Comparison of ENCODE assay signal across 10 mouse cellular contexts in the genomic region with DNA sequence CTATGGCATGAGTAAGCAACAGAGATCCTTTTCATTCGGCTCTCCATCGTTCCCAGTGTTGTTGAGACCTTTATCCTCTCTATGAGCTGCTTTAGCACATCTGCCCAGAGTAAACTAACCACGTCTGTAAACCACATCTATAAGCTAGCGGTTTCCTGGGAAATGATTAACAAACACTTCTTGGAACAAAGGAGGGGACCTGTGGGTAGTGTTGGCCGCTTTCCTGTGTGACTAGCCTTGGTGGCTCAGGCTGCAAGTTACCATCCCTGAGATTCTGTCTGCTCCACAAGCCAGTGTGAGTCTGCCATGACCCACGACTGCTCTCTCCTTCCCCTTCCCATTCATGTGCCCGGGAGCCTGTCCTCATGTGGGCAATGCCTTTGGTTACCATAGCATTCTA. TPM values are rescaled to one million over a fixed set of nuclear protein-coding genes. Genes with fewer than 3 reads are reported as not detected.
A peak's percentile ranks its signal among the peaks of the same experiment; 100 is the strongest.
DNase-seq lines count a peak whose midpoint lies in the region; ATAC-seq and TF ChIP-seq lines count a peak whose summit lies in the region.
"Had no signal": no experiment of that assay in that cellular context is flagged by ENCODE, and none has a peak within 500 bp of the region (broad histone marks: within the 10 kb centered on the region; RNA-seq: fewer than 3 reads in every experiment).

No protein-coding gene starts in this region.

- no peaks in the 10 kb centered on the region for H3K79me2 ChIP-seq in liver, adult 2 months (ENCODE audit: control insufficient read depth, insufficient read depth, low read length)
- H3K79me2 ChIP-seq in myocyte (ENCODE audit: control insufficient read depth, insufficient read depth) = peaks cover 3% of the 10 kb centered on the region

- TF ChIP-seq CTCF in liver, adult 2 months (IDR thresholded peaks at IDR 0.05; ENCODE audit: low read depth, low read length) = no peak
- TF ChIP-seq CTCF in hindbrain, postnatal 0 days (IDR thresholded peaks at IDR 0.05; ENCODE audit: low read depth) = no peak

- 14% methylated on average over 7 of the region's 7 CpGs for WGBS in liver, adult 2 months
- 35% methylated on average over 7 of the region's 7 CpGs for WGBS in liver, embryonic 12.5 days (ENCODE audit: insufficient replicate concordance)
- 78% methylated on average over 7 of the region's 7 CpGs for WGBS in embryonic facial prominence, embryonic 10.5 days
- WGBS in hindbrain, postnatal 0 days = 31% methylated on average over 7 of the region's 7 CpGs

- H3K4me1 ChIP-seq in liver, adult 2 months (ENCODE audit: control insufficient read depth, insufficient read depth, low read length) = no peaks in the 10 kb centered on the region
- H3K4me1 ChIP-seq in liver, embryonic 12.5 days = peaks cover 16% of the 10 kb centered on the region
- H3K4me1 ChIP-seq in embryonic facial prominence, embryonic 10.5 days = peaks cover 53% of the 10 kb centered on the region
- peaks cover 23% of the 10 kb centered on the region for H3K4me1 ChIP-seq in hindbrain, postnatal 0 days (ENCODE audit: insufficient read depth, low read length)

- H3ac ChIP-seq in myocyte (ENCODE audit: control insufficient read depth, insufficient read length) = no peak overlapping the region

- H3K27ac ChIP-seq in liver, adult 2 months (replicated peaks; ENCODE audit: insufficient read depth, low read depth, low read length) = no peak overlapping the region
- H3K27ac ChIP-seq in liver, embryonic 12.5 days = no peak overlapping the region
- peak overlapping the region; percentile 70; the same call in 1 of the 2 replicates for H3K27ac ChIP-seq in embryonic facial prominence, embryonic 10.5 days (replicated peaks)
- H3K27ac ChIP-seq in hindbrain, postnatal 0 days = peak overlapping the region; percentile 77

- ATAC-seq in liver, embryonic 12.5 days = no peak
- ATAC-seq in hindbrain, postnatal 0 days = no peak

- H3K36me3 ChIP-seq in liver, adult 2 months (ENCODE audit: control insufficient read depth, insufficient read depth, low read length) = no peaks in the 10 kb centered on the region
- no peaks in the 10 kb centered on the region for H3K36me3 ChIP-seq in liver, embryonic 12.5 days
- H3K36me3 ChIP-seq in embryonic facial prominence, embryonic 10.5 days (replicated peaks) = peaks cover under 1% of the 10 kb centered on the region; the same call in 1 of the 2 replicates
- peaks cover 9% of the 10 kb centered on the region for H3K36me3 ChIP-seq in hindbrain, postnatal 0 days (ENCODE audit: insufficient read depth, low read length)
- H3K36me3 ChIP-seq in myocyte (ENCODE audit: control insufficient read depth, insufficient read depth) = no peaks in the 10 kb centered on the region

- H3K27me3 ChIP-seq in liver, adult 2 months (ENCODE audit: control insufficient read depth, insufficient read depth, low read length) = no peaks in the 10 kb centered on the region
- H3K27me3 ChIP-seq in liver, embryonic 12.5 days (replicated peaks) = peaks cover 21% of the 10 kb centered on the region
- H3K27me3 ChIP-seq in embryonic facial prominence, embryonic 10.5 days (replicated peaks; ENCODE audit: low read depth, poor library complexity, severe bottlenecking) = peaks cover 7% of the 10 kb centered on the region
- no peaks in the 10 kb centered on the region for H3K27me3 ChIP-seq in hindbrain, postnatal 0 days (ENCODE audit: insufficient read depth, low read length)
- no peaks in the 10 kb centered on the region for H3K27me3 ChIP-seq in myocyte (ENCODE audit: control insufficient read depth, insufficient read depth, insufficient read length)

- DNase-seq in liver, adult 2 months (ENCODE audit: extremely low read depth, low read depth, low spot score) = peak; percentile 90
- no peak for DNase-seq in embryonic facial prominence, embryonic 10.5 days (ENCODE audit: low spot score)
- no peak for DNase-seq in hindbrain, postnatal 0 days (ENCODE audit: low spot score)
- DNase-seq in heart, postnatal 36 days = no peak
- DNase-seq in spleen, postnatal 10 days (ENCODE audit: low spot score in 2 of 2) = no peak
- no peak for DNase-seq in adrenal gland, adult 8-10 months
- DNase-seq: thymus, postnatal 36 days had no signal

- H3K4me2 ChIP-seq in liver, embryonic 12.5 days = no peak overlapping the region
- no peak overlapping the region for H3K4me2 ChIP-seq in hindbrain, postnatal 0 days (ENCODE audit: low read depth, low read length)
- peak overlapping the region; percentile 39 for H3K4me2 ChIP-seq in myocyte (ENCODE audit: low read depth)

- intact Hi-C loops in heart, postnatal 36 days (cut with DNase I) = no loop called here

- no peaks in the 10 kb centered on the region for H3K9me3 ChIP-seq in liver, embryonic 12.5 days (replicated peaks)
- H3K9me3 ChIP-seq in embryonic facial prominence, embryonic 10.5 days = no peaks in the 10 kb centered on the region
- H3K9me3 ChIP-seq in hindbrain, postnatal 0 days (ENCODE audit: low read length) = no peaks in the 10 kb centered on the region

- TF ChIP-seq POLR2A in liver, adult 2 months (IDR thresholded peaks at IDR 0.05; ENCODE audit: extremely low read depth, insufficient read depth, low read length) = no peak
- no peak for TF ChIP-seq POLR2A in myocyte (IDR thresholded peaks at IDR 0.05; ENCODE audit: insufficient read length, low read depth)

- H3K9ac ChIP-seq in liver, adult 2 months (ENCODE audit: low read depth, low read length) = no peak overlapping the region
- no peak overlapping the region for H3K9ac ChIP-seq in liver, embryonic 12.5 days
- no peak overlapping the region for H3K9ac ChIP-seq in hindbrain, postnatal 0 days (replicated peaks; ENCODE audit: low read length)

- H3K4me3 ChIP-seq in liver, adult 2 months (ENCODE audit: insufficient read depth, low read depth, low read length) = no peak overlapping the region
- no peak overlapping the region for H3K4me3 ChIP-seq in liver, embryonic 12.5 days
- H3K4me3 ChIP-seq in embryonic facial prominence, embryonic 10.5 days = no peak overlapping the region
- H3K4me3 ChIP-seq in hindbrain, postnatal 0 days (ENCODE audit: low read length) = no peak overlapping the region
- no peak overlapping the region for H3K4me3 ChIP-seq in myocyte

TF ChIP-seq in myocyte, 11 proteins besides CTCF, POLR2A, EP300 and RAD21:
- TF ChIP-seq POLR2AphosphoS2 (IDR thresholded peaks at IDR 0.05; ENCODE audit: insufficient read length, low read depth) = no peak
- TF ChIP-seq MAX (IDR thresholded peaks at IDR 0.05; ENCODE audit: low read depth) = no peak
- no peak for TF ChIP-seq TCF3 (IDR thresholded peaks at IDR 0.05; ENCODE audit: insufficient read length, low read depth)
- no peak for TF ChIP-seq USF1 (IDR thresholded peaks at IDR 0.05; ENCODE audit: low read depth)
- no peak for TF ChIP-seq MYOG (IDR thresholded peaks at IDR 0.05; ENCODE audit: control insufficient read depth in 1 of 3, insufficient read depth in 1 of 3, insufficient read length in 2 of 3, low read depth in 2 of 3)
- no peak for TF ChIP-seq CEBPB (IDR thresholded peaks at IDR 0.05; ENCODE audit: insufficient read depth, poor library complexity, severe bottlenecking)
- no peak for TF ChIP-seq TCF12 (IDR thresholded peaks at IDR 0.05; ENCODE audit: insufficient read depth, poor library complexity, severe bottlenecking)
- no peak for TF ChIP-seq E2F4 (IDR thresholded peaks at IDR 0.05; ENCODE audit: insufficient read depth)
TF ChIP-seq in myocyte: peak in this region for 0.

RNA-seq across cellular contexts. Expression of gene Serpinh1, which starts 41.6 kb away (rescaled TPM):
- total RNA-seq in liver, adult 2 months (2014; rRNA removed) = 16.2 and 22.2 TPM in 2 replicates
- polyA plus RNA-seq in liver, adult 2 months (2012; rRNA removed) = 11.7 and 14.5 TPM in 2 replicates
- polyA plus RNA-seq in liver, embryonic 12.5 days (2016; fragmentation: Nextera tagmentation; extraction: Ambion mirVana) = 249 and 251 TPM in 2 replicates
- 1,061 and 1,072 TPM in 2 replicates for polyA plus RNA-seq in embryonic facial prominence, embryonic 10.5 days (2016; fragmentation: Nextera tagmentation; extraction: Ambion mirVana)
- 214 and 215 TPM in 2 replicates for total RNA-seq in hindbrain, postnatal 0 days (2014; rRNA removed)
- polyA plus RNA-seq in hindbrain, postnatal 0 days (2015; fragmentation: Nextera tagmentation; extraction: Ambion mirVana) = 161 TPM in 2 replicates
- polyA plus RNA-seq in myocyte (2012; fragmentation: generic; extraction: Trizol) = 1,713 TPM
- 100 to 1,000 TPM; 241 to 339 TPM for total RNA-seq in heart, postnatal 36 days (2021)
- total RNA-seq in adrenal gland, adult 8-10 months (2022) = 100 to 1,000 TPM; 127 to 266 (median 171) TPM

RNA-seq across cellular contexts. Expression of gene Map6, which starts 44.2 kb away (rescaled TPM):
- not detected in 2 replicates for total RNA-seq in liver, adult 2 months (2014; rRNA removed)
- polyA plus RNA-seq in liver, adult 2 months (2012; rRNA removed) = 0.04 TPM in 1 of 2 replicates, not detected in the other
- 0.13 and 0.25 TPM in 2 replicates for polyA plus RNA-seq in liver, embryonic 12.5 days (2016; fragmentation: Nextera tagmentation; extraction: Ambion mirVana)
- 10.2 and 13.4 TPM in 2 replicates for polyA plus RNA-seq in embryonic facial prominence, embryonic 10.5 days (2016; fragmentation: Nextera tagmentation; extraction: Ambion mirVana)
- total RNA-seq in hindbrain, postnatal 0 days (2014; rRNA removed) = 292 and 327 TPM in 2 replicates
- 97.4 and 111 TPM in 2 replicates for polyA plus RNA-seq in hindbrain, postnatal 0 days (2015; fragmentation: Nextera tagmentation; extraction: Ambion mirVana)
- polyA plus RNA-seq in myocyte (2012; fragmentation: generic; extraction: Trizol) = 35.1 TPM
- 1 to 10 TPM; 2.9 to 3.3 TPM for total RNA-seq in heart, postnatal 36 days (2021)
- 10 to 100 TPM in 3 of 4 experiments, 1 to 10 TPM in 1; 8.6 to 14.1 (median 12.4) TPM for total RNA-seq in adrenal gland, adult 8-10 months (2022)
- total RNA-seq: common myeloid progenitor, adult 5-6 weeks had no signal

Comparison
In these comparisons a context has a peak if more than half of its experiments do, and no peak if none do; other contexts are left out.
1. RNA of gene Serpinh1, which starts 41.6 kb away (polyA plus RNA-seq): 1,713 TPM in myocyte (single experiment), 1,061 to 1,072 TPM in embryonic facial prominence, embryonic 10.5 days, 249 to 251 TPM in liver, embryonic 12.5 days and 161 TPM in hindbrain, postnatal 0 days; 11.7 to 14.5 TPM in liver, adult 2 months; every median in the first group is over 10 times any median in the second.
2. H3K27ac ChIP-seq: peak in embryonic facial prominence, embryonic 10.5 days (single experiment) and hindbrain, postnatal 0 days (single experiment); none in liver, adult 2 months (single experiment) and liver, embryonic 12.5 days (single experiment).